Mouse (Mus musculus): ENCODE measurements around the gene Chrna10. TPM values are rescaled to one million over a fixed set of nuclear protein-coding genes. Genes with fewer than 3 reads are reported as not detected.

The Chrna10 gene
- polyA plus RNA-seq (2017; shearing (Covaris generic)): under 1 TPM; 0.27 to 0.29 TPM

GRCm38 (mm10) chr7:102116579-102117331 lies at the start of gene Chrna10:
Chrna10 (minus strand) TSS chr7:102116828.

GRCm38 (mm10) chr7:102109171-102109570 lies 7.5 kb downstream of the Chrna10 start, which contains the start of gene Art5:
Art5 (minus strand) TSS chr7:102109489.

GRCm38 (mm10) chr7:102101487-102101886 lies 15.1 kb downstream of the Chrna10 start, which contains the start of gene Art1:
Art1 (plus strand) TSS chr7:102101743.

GRCm38 (mm10) chr7:102082816-102083215 lies 33.8 kb downstream of the Chrna10 start, which contains the start of gene Trpc2:
Trpc2 (plus strand) TSS chr7:102083116.

GRCm38 (mm10) chr7:102065046-102065891 lies 51.4 kb downstream of the Chrna10 start, which contains the start of the genes Rnf121, Xndc1 and Xntrpc:
Rnf121 (minus strand) TSS chr7:102065469.
Xndc1 (plus strand) TSS chr7:102065511.
Xntrpc (plus strand) TSS chr7:102065713.

Other genes starting within 250 kb of the Chrna10 start
- gene Folr1, start 246.0 kb downstream of the Chrna10 start, polyA plus RNA-seq (2017; shearing (Covaris generic)): 1 to 10 TPM in 1 of 2 experiments, under 1 TPM in 1; 0.60 to 3.7 TPM
- gene Lamtor1, start 210.9 kb downstream of the Chrna10 start, polyA plus RNA-seq (2017; shearing (Covaris generic)): 100 to 1,000 TPM; 113 to 148 TPM
- under 1 TPM; 0.18 to 0.76 TPM for gene Tomt, start 210.5 kb downstream of the Chrna10 start, polyA plus RNA-seq (2017; shearing (Covaris generic))
- 1 to 10 TPM; 1.5 to 5.2 TPM for gene Lrrc51, start 182.9 kb downstream of the Chrna10 start, polyA plus RNA-seq (2017; shearing (Covaris generic))
- 100 to 1,000 TPM; 142 to 171 TPM for gene Numa1, start 182.7 kb downstream of the Chrna10 start, polyA plus RNA-seq (2017; shearing (Covaris generic))
- gene Il18bp, start 98.1 kb downstream of the Chrna10 start, polyA plus RNA-seq (2017; shearing (Covaris generic)): 1 to 10 TPM; 6.1 to 7.1 TPM
- 10 to 100 TPM; 15.5 to 24.8 TPM for gene Rnf121, start 51.4 kb downstream of the Chrna10 start, polyA plus RNA-seq (2017; shearing (Covaris generic))
- 10 to 100 TPM; 21.7 to 32.6 TPM for gene Xndc1, start 51.3 kb downstream of the Chrna10 start, polyA plus RNA-seq (2017; shearing (Covaris generic))
- 1 to 10 TPM; 1.1 to 1.4 TPM for gene Xntrpc, start 51.1 kb downstream of the Chrna10 start, polyA plus RNA-seq (2017; shearing (Covaris generic))
- not detected for gene Trpc2, start 33.7 kb downstream of the Chrna10 start, polyA plus RNA-seq (2017; shearing (Covaris generic))
- under 1 TPM; 0.24 to 0.78 TPM for gene Art1, start 15.1 kb downstream of the Chrna10 start, polyA plus RNA-seq (2017; shearing (Covaris generic))
- 1 to 10 TPM; 1.3 to 5.0 TPM for gene Art5, start 7.3 kb downstream of the Chrna10 start, polyA plus RNA-seq (2017; shearing (Covaris generic))
- gene Nup98, start 93.3 kb upstream of the Chrna10 start, polyA plus RNA-seq (2017; shearing (Covaris generic)): 10 to 100 TPM; 29.5 to 30.4 TPM
- 10 to 100 TPM; 36.9 to 65.3 TPM for gene Pgap2, start 93.4 kb upstream of the Chrna10 start, polyA plus RNA-seq (2017; shearing (Covaris generic))
- gene Rhog, start 139.2 kb upstream of the Chrna10 start, polyA plus RNA-seq (2017; shearing (Covaris generic)): 100 to 1,000 TPM; 237 to 264 TPM
- gene Stim1, start 151.0 kb upstream of the Chrna10 start, polyA plus RNA-seq (2017; shearing (Covaris generic)): 10 to 100 TPM; 75.7 to 96.8 TPM

All from inflammation-experienced regulatory T-cells (primary cell).